Mouse (Mus musculus) stomach, postnatal 0 days (tissue): ENCODE results near the gene Icos. TPM values are rescaled to one million over a fixed set of nuclear protein-coding genes. Genes with fewer than 3 reads are reported as not detected.
A peak's percentile ranks its signal among the peaks of the same experiment; 100 is the strongest.

ENCODE experiments used
- ATAC-seq: fragments of 200-750 bp; cut with Nextera tagmentation; 2 replicates; pipeline ENCODE4 v1.8.0; 2017; ENCODE audit not compliant: low FRiP score, low TSS enrichment
- DNase-seq: peaks from one replicate; pipeline ENCODE4 v3.0.0-alpha.2; 2016; ENCODE audit warnings: low spot score
- H3K27ac ChIP-seq: fragments of 300-500 bp; sonication (generic); replicated peaks from 2 replicates; pipeline ENCODE4 v1.5.1; 2014; ENCODE audit warnings: mild to moderate bottlenecking, control low read depth
- H3K27me3 ChIP-seq: fragments of 300-500 bp; sonication (generic); 2 replicates; pipeline ENCODE4 v1.6.1; 2014; ENCODE audit warnings: low read length; ENCODE audit not compliant: control insufficient read depth, insufficient read depth
- H3K36me3 ChIP-seq: fragments of 300-500 bp; sonication (generic); 2 replicates; pipeline ENCODE4 v1.6.1; 2014; ENCODE audit warnings: low read length, mixed read lengths; ENCODE audit not compliant: control insufficient read depth, insufficient read depth
- H3K4me1 ChIP-seq: fragments of 300-500 bp; sonication (generic); replicated peaks from 2 replicates; pipeline ENCODE4 v1.6.1; 2014; ENCODE audit warnings: antibody characterized with exemption; ENCODE audit not compliant: control insufficient read depth, insufficient read depth
- H3K4me2 ChIP-seq: fragments of 300-500 bp; sonication (generic); replicated peaks from 2 replicates; pipeline ENCODE4 v1.6.1; 2014; ENCODE audit warnings: low read depth, mild to moderate bottlenecking, control low read depth, moderate library complexity
- H3K4me3 ChIP-seq: fragments of 300-500 bp; sonication (generic); 2 replicates; pipeline ENCODE4 v1.5.1; 2014; ENCODE audit warnings: low read depth, low read length, control low read depth
- H3K9ac ChIP-seq: fragments of 300-500 bp; sonication (generic); 2 replicates; pipeline ENCODE4 v1.6.1; 2014; ENCODE audit warnings: mild to moderate bottlenecking, low read length, control low read depth, mixed read lengths
- H3K9me3 ChIP-seq: fragments of 300-500 bp; sonication (generic); 2 replicates; pipeline ENCODE4 v1.6.1; 2016; ENCODE audit warnings: low read length; ENCODE audit not compliant: control insufficient read depth
- CTCF ChIP-seq: IDR thresholded peaks from 2 replicates; pipeline ENCODE4 v1.5.1; 2016; ENCODE audit warnings: antibody characterized with exemption, low read depth, mild to moderate bottlenecking, moderate library complexity
- EP300 ChIP-seq: optimal IDR thresholded peaks from 2 replicates; pipeline ENCODE3; 2016; ENCODE audit warnings: antibody characterized with exemption
- WGBS: fragments of 180-500 bp; shearing (Covaris S2); extraction: QIAGEN DNeasy Blood & Tissue Kit; methylation state at CpG from one replicate; pipeline ENCODE4 v1.1.7; 2014; 5-methylcytosine and 5-hydroxymethylcytosine counted together
- polyA plus RNA-seq: library from polyadenylated mRNA; unstranded; fragments of >200 nt; fragmentation: Nextera tagmentation; extraction: Ambion mirVana; gene quantifications from 2 replicates; pipeline ENCODE4 v1.2.1, GENCODE M21; 2015

Icos gene
- polyA plus RNA-seq, 1 experiment from 2014 or later = 0.08 TPM

DNA sequence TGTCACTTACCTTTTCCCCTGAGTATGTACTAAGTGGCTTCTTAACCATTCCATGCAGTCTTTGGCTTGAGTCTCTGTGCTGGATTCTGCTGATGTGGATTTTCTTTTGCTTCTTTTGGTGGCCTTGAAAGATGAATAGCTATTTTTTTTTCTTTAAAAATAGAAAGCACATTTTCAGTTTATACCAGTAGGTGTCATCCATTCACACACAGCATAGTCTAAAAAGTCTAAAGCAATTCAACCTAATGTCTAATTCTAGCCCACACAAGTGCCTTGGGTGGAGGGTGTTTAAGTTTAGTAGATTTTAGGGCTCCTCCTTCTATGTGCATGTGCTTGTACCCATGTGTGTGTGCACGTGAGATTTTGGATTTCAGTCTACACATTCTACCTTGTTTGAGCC is 6.9 kb upstream of the Icos start:
- Histone ChIP-seq H3K27me3 (no peaks in the 10 kb centered on the region), H3K4me3 (no peak overlapping the region), H3K4me1 (no peaks in the 10 kb centered on the region), H3K36me3 (no peaks in the 10 kb centered on the region), H3K4me2 (no peak overlapping the region), H3K27ac (no peak overlapping the region), H3K9me3 (no peaks in the 10 kb centered on the region), H3K9ac (no peak overlapping the region)
- DNase-seq (no peak), ATAC-seq (no peak)
- no peak for TF ChIP-seq EP300
- peak; percentile 40 for TF ChIP-seq CTCF
- WGBS = 68% methylated on average over 1 of the region's 1 CpGs

DNA sequence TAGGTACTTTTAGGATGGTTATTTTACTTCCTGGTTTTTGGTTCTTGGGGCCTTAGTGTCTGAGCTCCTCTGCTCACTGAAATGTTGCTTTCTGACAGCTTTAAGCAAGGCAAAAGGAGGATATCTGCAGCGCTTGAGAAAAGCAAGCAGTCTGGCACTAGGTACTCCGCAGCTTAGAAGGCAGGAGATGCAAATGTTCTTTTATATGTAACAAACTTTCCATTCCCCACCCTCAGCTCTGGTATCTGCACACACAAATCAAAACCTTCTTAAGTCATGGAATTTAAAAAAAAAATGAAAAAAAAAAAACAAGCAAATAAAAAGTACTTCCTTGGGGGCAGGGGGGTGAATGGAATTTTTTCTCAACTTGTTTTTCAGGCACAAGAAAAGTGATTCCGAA is 3.5 kb upstream of the Icos start:
- H3K36me3 ChIP-seq = no peaks in the 10 kb centered on the region
- no peak overlapping the region for H3K4me2 ChIP-seq
- H3K4me1 ChIP-seq = no peaks in the 10 kb centered on the region
- H3K9me3 ChIP-seq = no peaks in the 10 kb centered on the region
- no peaks in the 10 kb centered on the region for H3K27me3 ChIP-seq
- H3K27ac ChIP-seq = no peak overlapping the region
- TF ChIP-seq CTCF (no peak), EP300 (no peak)
- no peak overlapping the region for H3K4me3 ChIP-seq
- no peak for DNase-seq
- no peak overlapping the region for H3K9ac ChIP-seq
- 89% methylated on average over 3 of the region's 3 CpGs for WGBS
- no peak for ATAC-seq

DNA sequence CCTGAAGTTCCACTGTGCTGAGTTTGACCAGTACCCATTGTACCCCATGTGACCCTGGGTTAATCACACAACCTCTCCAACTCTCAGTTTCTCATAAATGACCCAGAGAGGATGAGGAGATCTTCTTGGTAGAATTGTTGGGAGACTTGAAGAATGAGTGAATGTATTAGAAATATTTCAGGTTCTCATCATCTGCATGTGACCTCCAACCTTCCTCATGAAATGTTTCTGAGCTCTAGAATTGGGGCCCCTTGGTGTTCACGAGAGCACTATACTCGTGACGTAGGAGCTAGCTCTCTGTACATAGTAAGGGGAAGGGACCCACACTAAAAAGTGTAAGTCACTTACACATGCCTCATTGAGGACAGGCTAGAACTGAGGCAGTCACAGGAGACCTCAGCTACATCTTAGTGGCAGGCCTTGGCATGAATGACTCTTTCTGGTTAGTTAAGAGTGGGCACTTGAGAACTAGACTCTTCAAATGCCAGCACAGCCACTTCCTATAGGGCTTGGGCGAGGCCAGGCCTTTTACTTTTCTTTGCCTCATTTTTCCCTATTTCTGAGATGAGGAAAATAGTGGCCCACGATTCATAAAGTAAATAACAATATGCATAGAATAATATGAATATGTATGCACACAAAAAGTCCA is 2.0 kb upstream of the Icos start:
- no peak for TF ChIP-seq EP300
- TF ChIP-seq CTCF = no peak
- H3K9ac ChIP-seq = no peak overlapping the region
- ATAC-seq = no peak
- no peak for DNase-seq
- no peaks in the 10 kb centered on the region for H3K4me1 ChIP-seq
- no peaks in the 10 kb centered on the region for H3K9me3 ChIP-seq
- H3K4me2 ChIP-seq = no peak overlapping the region
- no peak overlapping the region for H3K27ac ChIP-seq
- H3K4me3 ChIP-seq = no peak overlapping the region
- 94% methylated on average over 5 of the region's 5 CpGs for WGBS
- H3K36me3 ChIP-seq = no peaks in the 10 kb centered on the region
- no peaks in the 10 kb centered on the region for H3K27me3 ChIP-seq

DNA sequence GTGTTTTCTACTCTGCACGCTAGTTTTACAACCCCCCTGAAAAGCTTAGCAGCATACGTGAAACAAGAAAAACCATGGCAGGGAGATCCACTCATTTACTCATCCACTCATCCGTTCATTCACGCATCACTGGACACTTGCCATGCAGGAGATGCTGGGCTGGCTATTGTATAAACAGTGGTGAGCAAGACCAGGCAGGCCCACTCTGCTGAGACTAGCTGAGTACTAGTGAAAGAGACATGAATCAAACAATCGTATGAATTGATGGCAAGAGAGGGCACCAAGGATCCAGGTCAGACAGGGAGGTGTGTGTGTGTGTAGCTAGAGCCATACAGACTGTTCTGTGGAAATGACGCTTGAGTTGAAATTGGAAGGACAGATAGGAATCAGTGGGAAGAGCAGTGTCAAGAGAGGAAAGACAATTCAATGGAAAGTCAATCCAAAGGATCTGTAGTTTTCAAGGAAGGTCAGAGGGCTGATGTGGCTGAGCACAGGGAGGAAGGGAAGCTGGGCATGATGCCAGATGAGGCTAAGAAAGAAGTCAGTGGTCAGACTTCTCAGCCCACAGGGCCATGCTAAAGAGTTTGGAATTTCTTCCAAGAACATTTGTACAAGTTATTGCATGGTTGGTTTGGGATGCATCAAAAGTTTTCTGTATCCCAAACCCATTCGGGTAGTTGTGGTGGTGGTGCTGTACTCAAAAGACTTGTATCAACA is 1.6 kb downstream of the Icos start:
- ATAC-seq (no peak), DNase-seq (no peak)
- Histone ChIP-seq H3K36me3 (no peaks in the 10 kb centered on the region), H3K27me3 (no peaks in the 10 kb centered on the region), H3K4me2 (no peak overlapping the region), H3K9me3 (no peaks in the 10 kb centered on the region), H3K9ac (no peak overlapping the region), H3K27ac (no peak overlapping the region), H3K4me1 (no peaks in the 10 kb centered on the region), H3K4me3 (no peak overlapping the region)
- TF ChIP-seq EP300 (no peak), CTCF (no peak)
- WGBS = 52% methylated on average over 7 of the region's 7 CpGs

DNA sequence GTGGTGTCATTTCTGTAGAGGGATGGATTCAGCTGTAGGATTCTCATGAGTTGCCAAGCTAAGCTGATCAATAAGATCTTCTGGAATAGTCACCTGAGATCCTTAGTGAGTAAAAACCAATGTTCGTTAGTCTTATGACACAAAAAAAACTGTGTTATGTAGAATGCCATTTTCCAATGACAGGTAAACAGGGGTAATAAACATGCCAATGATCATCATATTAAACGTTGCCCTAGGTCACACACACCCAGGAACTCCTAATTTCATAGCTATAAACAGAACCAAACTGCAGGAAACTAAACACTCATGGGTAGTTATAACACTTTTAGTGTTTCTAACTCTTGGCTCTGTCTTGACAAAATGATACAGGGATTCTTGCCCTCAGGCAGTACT is 2.1 kb downstream of the Icos start:
- no peak overlapping the region for H3K9ac ChIP-seq
- H3K4me2 ChIP-seq = no peak overlapping the region
- no peaks in the 10 kb centered on the region for H3K4me1 ChIP-seq
- WGBS = 79% methylated on average over 2 of the region's 2 CpGs
- ATAC-seq (no peak), DNase-seq (no peak)
- TF ChIP-seq EP300 = no peak
- no peak for TF ChIP-seq CTCF
- no peaks in the 10 kb centered on the region for H3K36me3 ChIP-seq
- no peak overlapping the region for H3K4me3 ChIP-seq
- H3K27ac ChIP-seq = no peak overlapping the region
- no peaks in the 10 kb centered on the region for H3K9me3 ChIP-seq
- no peaks in the 10 kb centered on the region for H3K27me3 ChIP-seq

DNA sequence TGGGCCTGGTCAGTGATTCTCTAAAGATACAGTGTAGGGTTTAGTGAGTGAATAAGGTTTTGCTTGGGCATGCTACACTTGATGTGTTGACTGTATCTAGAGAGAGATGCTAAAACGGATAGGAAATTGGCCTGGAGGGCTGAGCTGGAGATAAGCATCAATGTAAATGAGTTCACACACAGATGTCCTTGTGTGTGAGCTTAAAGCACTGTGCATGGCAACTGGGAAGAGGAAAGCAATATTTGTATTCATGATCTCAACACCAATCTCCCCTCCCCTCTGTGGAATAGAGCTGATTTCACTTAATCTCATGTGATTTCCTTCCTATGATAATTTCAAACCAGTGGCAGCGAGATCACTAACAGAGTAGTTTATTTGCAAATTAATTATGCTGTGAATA is 7.3 kb downstream of the Icos start:
- Histone ChIP-seq H3K36me3 (no peaks in the 10 kb centered on the region), H3K4me2 (no peak overlapping the region), H3K4me3 (no peak overlapping the region), H3K27ac (no peak overlapping the region), H3K9me3 (no peaks in the 10 kb centered on the region), H3K9ac (no peak overlapping the region), H3K4me1 (no peaks in the 10 kb centered on the region), H3K27me3 (no peaks in the 10 kb centered on the region)
- WGBS = 69% methylated on average over 2 of the region's 2 CpGs
- ATAC-seq (no peak), DNase-seq (no peak)
- no peak for TF ChIP-seq CTCF
- TF ChIP-seq EP300 = no peak
